Mouse (Mus musculus) colon, adult 2 months (tissue): ENCODE results near the gene Jmy. TPM values are rescaled to one million over a fixed set of nuclear protein-coding genes. Genes with fewer than 3 reads are reported as not detected.

Source experiments
- polyA plus RNA-seq: library from polyadenylated mRNA; depleted of rRNA; stranded (reverse); fragments of >200 nt; gene quantifications from 2 replicates; pipeline ENCODE4 v1.2.3, GENCODE M21; 2012; rRNA removed

The Jmy gene
- polyA plus RNA-seq = 12.6 and 14.7 TPM in 2 replicates

GRCm38 (mm10) chr13:93499167-93499972, at the start of gene Jmy:
TSS of gene Jmy (minus strand) at chr13:93499808.

Other genes with a start within 250 kb of the Jmy start
- 2.7 and 4.5 TPM in 2 replicates for gene Homer1, start 200.2 kb downstream of the Jmy start, polyA plus RNA-seq
- gene Bhmt, start 138.2 kb upstream of the Jmy start, polyA plus RNA-seq = 0.12 TPM in 1 of 2 replicates, not detected in the other
- gene Bhmt2, start 174.5 kb upstream of the Jmy start, polyA plus RNA-seq = 0.07 and 0.38 TPM in 2 replicates
- 0.06 and 0.24 TPM in 2 replicates for gene Dmgdh, start 174.6 kb upstream of the Jmy start, polyA plus RNA-seq